ENCODE assay signal across 12 mouse cellular contexts in the genomic region with DNA sequence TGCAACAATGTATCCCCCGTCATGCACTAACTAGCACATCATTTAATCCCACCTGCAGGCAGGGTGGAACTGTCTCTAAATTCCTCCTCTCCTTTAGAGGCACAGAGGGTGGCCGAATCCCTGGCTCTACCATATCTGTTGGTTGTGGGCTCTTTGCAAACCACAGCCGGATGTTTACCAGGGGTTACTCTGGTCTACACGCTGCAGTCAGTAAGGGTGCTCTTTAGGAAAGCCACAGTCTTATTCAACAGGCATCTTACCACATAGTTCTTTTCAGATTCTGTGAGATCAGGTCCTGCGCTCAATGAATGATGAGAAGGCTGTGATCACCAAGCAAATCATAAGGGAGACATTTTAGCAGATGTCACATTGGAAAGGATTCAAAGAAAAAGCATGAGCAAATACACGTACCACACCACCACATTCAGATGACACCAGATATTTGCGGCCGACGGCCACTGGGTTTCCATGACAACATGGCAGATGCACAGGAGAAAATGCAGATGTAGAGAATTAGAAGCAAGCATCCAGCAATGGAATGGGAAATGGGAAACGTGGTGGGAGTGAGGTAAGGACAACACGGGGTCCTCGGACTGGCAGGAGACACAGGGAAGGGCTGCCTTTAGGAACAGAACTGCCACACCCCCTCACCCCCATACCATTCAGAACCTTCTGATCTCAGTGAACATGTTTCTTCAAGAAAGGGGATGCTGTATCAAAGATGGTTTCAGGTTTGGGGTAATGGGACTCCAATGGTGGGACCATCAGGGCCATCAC. TPM values are rescaled to one million over a fixed set of nuclear protein-coding genes. Genes with fewer than 3 reads are reported as not detected.
DNase-seq lines count a peak whose midpoint lies in the region; ATAC-seq and TF ChIP-seq lines count a peak whose summit lies in the region.
"Had no signal": no experiment of that assay in that cellular context is flagged by ENCODE, and none has a peak within 500 bp of the region (broad histone marks: within the 10 kb centered on the region; RNA-seq: fewer than 3 reads in every experiment).

No protein-coding gene starts in this region.

- no peak overlapping the region for H3K27ac ChIP-seq in heart, adult 2 months
- H3K27ac ChIP-seq in forebrain, postnatal 0 days (ENCODE audit: low read depth, low read length), result peak overlapping the region; percentile 62
- H3K27ac ChIP-seq: limb, embryonic 15.5 days; stomach, embryonic 15.5 days had no signal

- intact Hi-C loops in heart, adult 2 months (cut with DNase I), result no loop called here

- peak overlapping the region; percentile 28 for H3ac ChIP-seq in C2C12 (ENCODE audit: control insufficient read depth, insufficient read length, low read depth)

- no peak overlapping the region for H3K4me2 ChIP-seq in forebrain, postnatal 0 days (ENCODE audit: low read depth)
- H3K4me2 ChIP-seq: limb, embryonic 15.5 days; stomach, embryonic 15.5 days had no signal

- no peaks in the 10 kb centered on the region for H3K79me3 ChIP-seq in C2C12 (ENCODE audit: low read depth)

- H3K9ac ChIP-seq in heart, adult 2 months (ENCODE audit: low read depth, low read length), result no peak overlapping the region
- H3K9ac ChIP-seq in forebrain, postnatal 0 days, result no peak overlapping the region
- H3K9ac ChIP-seq: limb, embryonic 15.5 days; stomach, embryonic 15.5 days had no signal

- H3K9me3 ChIP-seq in forebrain, postnatal 0 days (ENCODE audit: low read length), result no peaks in the 10 kb centered on the region
- H3K9me3 ChIP-seq: limb, embryonic 15.5 days; stomach, embryonic 15.5 days had no signal

- 0 out of 2 replicates have a peak, but pooled peaks have one; percentile 12 for TF ChIP-seq EP300 in heart, adult 2 months (IDR thresholded peaks at IDR 0.05; ENCODE audit: insufficient read depth, low read depth, low read length)

- no peaks in the 10 kb centered on the region for H3K27me3 ChIP-seq in heart, adult 2 months (ENCODE audit: control insufficient read depth, insufficient read depth, low read length)
- H3K27me3 ChIP-seq in C2C12 (ENCODE audit: control insufficient read depth, insufficient read depth, insufficient read length), result no peaks in the 10 kb centered on the region
- no peaks in the 10 kb centered on the region for H3K27me3 ChIP-seq in forebrain, postnatal 0 days (ENCODE audit: insufficient read depth, low read length)
- H3K27me3 ChIP-seq: CH12.LX; limb, embryonic 15.5 days; stomach, embryonic 15.5 days had no signal

- TF ChIP-seq CTCF in heart, adult 2 months (IDR thresholded peaks at IDR 0.05), result no peak
- TF ChIP-seq CTCF in C2C12 (IDR thresholded peaks at IDR 0.05; ENCODE audit: control insufficient read depth, insufficient read depth, insufficient read length), result no peak
- no peak for TF ChIP-seq CTCF in forebrain, postnatal 0 days (IDR thresholded peaks at IDR 0.05; ENCODE audit: low read depth)

- no peaks in the 10 kb centered on the region for H3K79me2 ChIP-seq in heart, adult 2 months (replicated peaks; ENCODE audit: control insufficient read depth, insufficient read depth, low read length)
- H3K79me2 ChIP-seq in C2C12 (ENCODE audit: control insufficient read depth, insufficient read depth), result no peaks in the 10 kb centered on the region

- peak; percentile 67 for ATAC-seq in forebrain, postnatal 0 days
- 0 out of 2 replicates have a peak, but pooled peaks have one; percentile 11 for ATAC-seq in megakaryocyte-erythroid progenitor cell, adult 5-6 weeks (replicated peaks; ENCODE audit: low FRiP score, low TSS enrichment, poor library complexity, severe bottlenecking)
- ATAC-seq in granulocyte monocyte progenitor cell, adult 5-6 weeks (replicated peaks; ENCODE audit: poor library complexity, severe bottlenecking), result no peak

- peaks cover 17% of the 10 kb centered on the region for H3K4me1 ChIP-seq in heart, adult 2 months (ENCODE audit: control insufficient read depth, insufficient read depth, low read length)
- H3K4me1 ChIP-seq in forebrain, postnatal 0 days (ENCODE audit: insufficient read depth), result 0 out of 2 replicates have a peak, but pooled peaks cover 5% of the 10 kb centered on the region
- H3K4me1 ChIP-seq: stomach, embryonic 15.5 days had no signal

- WGBS in heart, adult 2 months, result 82% methylated on average over 12 of the region's 12 CpGs
- WGBS in forebrain, postnatal 0 days, result 66% methylated on average over 12 of the region's 12 CpGs

- H3K36me3 ChIP-seq in heart, adult 2 months (ENCODE audit: control insufficient read depth, insufficient read depth, low read length), result peaks cover 45% of the 10 kb centered on the region
- no peaks in the 10 kb centered on the region for H3K36me3 ChIP-seq in C2C12 (ENCODE audit: control insufficient read depth, insufficient read depth)
- peaks cover 20% of the 10 kb centered on the region for H3K36me3 ChIP-seq in forebrain, postnatal 0 days (ENCODE audit: insufficient read depth)
- H3K36me3 ChIP-seq: limb, embryonic 15.5 days; stomach, embryonic 15.5 days had no signal

- peak in 1 of 2 experiments; percentile 2 for DNase-seq in heart, adult 2 months
- no peak for DNase-seq in heart, adult 8-10 months (ENCODE audit: low spot score)
- peak; percentile 41 for DNase-seq in forebrain, postnatal 0 days
- DNase-seq in kidney, postnatal 14 days, result no peak
- DNase-seq in spleen, postnatal 4 days (ENCODE audit: low spot score in 2 of 2), result no peak
- DNase-seq: kidney, adult 2 months had no signal

- no peak overlapping the region for H3K4me3 ChIP-seq in heart, adult 2 months
- H3K4me3 ChIP-seq in C2C12 (ENCODE audit: insufficient read depth, poor library complexity, severe bottlenecking), result no peak overlapping the region
- H3K4me3 ChIP-seq in forebrain, postnatal 0 days (ENCODE audit: low read depth, low read length), result no peak overlapping the region
- H3K4me3 ChIP-seq: limb, embryonic 15.5 days; stomach, embryonic 15.5 days had no signal

- TF ChIP-seq POLR2A in heart, adult 2 months (IDR thresholded peaks at IDR 0.05; ENCODE audit: insufficient read depth, low read depth, low read length), result no peak

TF ChIP-seq in C2C12, 6 proteins besides CTCF, POLR2A, EP300 and RAD21:
- TF ChIP-seq MYOG (IDR thresholded peaks at IDR 0.05; ENCODE audit: control insufficient read depth, extremely low read depth, insufficient read length), result no peak
- TF ChIP-seq MYOD1 (IDR thresholded peaks at IDR 0.05; ENCODE audit: control insufficient read depth, insufficient read length, low read depth), result peak; percentile 34
- no peak for TF ChIP-seq CEBPB (IDR thresholded peaks at IDR 0.05; ENCODE audit: low read depth)
- peak; percentile 76 for TF ChIP-seq MAX (IDR thresholded peaks at IDR 0.05)
- TF ChIP-seq FOSL1 (IDR thresholded peaks at IDR 0.05; ENCODE audit: insufficient read depth, low read length, poor library complexity, severe bottlenecking), result no peak
- no peak for TF ChIP-seq USF1 (IDR thresholded peaks at IDR 0.05; ENCODE audit: low read depth)

RNA-seq across cellular contexts. Expression of a gene that starts 28.5 kb away (rescaled TPM):
- 100 to 1,000 TPM; 137 to 139 TPM for total RNA-seq in heart, adult 2 months (2021)
- polyA plus RNA-seq in heart, adult 2 months (2012; rRNA removed), result 116 and 125 TPM in 2 replicates
- total RNA-seq in heart, adult 8-10 months (2022), result 100 to 1,000 TPM; 114 to 157 (median 136) TPM
- 198 TPM for polyA plus RNA-seq in C2C12 (2012; fragmentation: generic; extraction: Trizol)
- total RNA-seq in forebrain, postnatal 0 days (2014; rRNA removed), result 1.4 and 2.8 TPM in 2 replicates
- polyA plus RNA-seq in forebrain, postnatal 0 days (2015; fragmentation: Nextera tagmentation; extraction: Ambion mirVana), result 6.6 and 7.0 TPM in 2 replicates
- total RNA-seq in megakaryocyte-erythroid progenitor cell, adult 5-6 weeks (2014; fragmentation: Nextera tagmentation), result 96.0 and 179 TPM in 2 replicates
- 106 and 142 TPM in 2 replicates for total RNA-seq in megakaryocyte-erythroid progenitor cell, adult 5-6 weeks (2017)
- 22.7 and 52.6 TPM in 2 replicates for total RNA-seq in granulocyte monocyte progenitor cell, adult 5-6 weeks (2014; fragmentation: Nextera tagmentation)
- total RNA-seq in granulocyte monocyte progenitor cell, adult 5-6 weeks (2017), result 18.3 and 41.9 TPM in 2 replicates
